Mouse (Mus musculus) ES-E14 (cell line): ENCODE data around the gene Bnc2. TPM values are rescaled to one million over a fixed set of nuclear protein-coding genes. Genes with fewer than 3 reads are reported as not detected.

Experiments used
- DNase-seq: peaks from one replicate; pipeline ENCODE4 v3.0.0-alpha.2; 2013; ENCODE audit warnings: low read depth, low spot score
- H3K27ac ChIP-seq: 2 replicates; pipeline ENCODE4 v1.5.1; 2012; ENCODE audit warnings: low read depth, mild to moderate bottlenecking, low read length, moderate library complexity, mixed read lengths; ENCODE audit not compliant: poor library complexity, insufficient read depth, severe bottlenecking
- H3K36me3 ChIP-seq: 2 replicates; pipeline ENCODE4 v1.6.1; 2012; ENCODE audit warnings: mild to moderate bottlenecking, low read length, moderate library complexity, mixed read lengths; ENCODE audit not compliant: control insufficient read depth, poor library complexity, insufficient read depth, severe bottlenecking
- H3K4me1 ChIP-seq, 2 experiments: fragments of 150-350 bp in 1 of 2; sonication (generic) in 1 of 2; 2 replicates each; pipeline ENCODE4 v1.6.1; 2012; ENCODE audit warnings: low read length in 2 of 2, mild to moderate bottlenecking in 1 of 2, mixed read lengths in 1 of 2; ENCODE audit not compliant: control insufficient read depth in 2 of 2, insufficient read depth in 2 of 2, poor library complexity in 1 of 2
- H3K4me3 ChIP-seq, 2 experiments: fragments of 150-350 bp in 1 of 2; sonication (generic) in 1 of 2; 2 replicates each; pipeline ENCODE4 v1.5.1; 2012; ENCODE audit warnings: low read length in 2 of 2, low read depth in 1 of 2, mild to moderate bottlenecking in 1 of 2, mixed read lengths in 1 of 2; ENCODE audit not compliant: insufficient read depth in 1 of 2, poor library complexity in 1 of 2, severe bottlenecking in 1 of 2
- H3K9ac ChIP-seq: 2 replicates; pipeline ENCODE4 v1.6.1; 2012; ENCODE audit warnings: low read depth, mild to moderate bottlenecking, low read length, mixed read lengths; ENCODE audit not compliant: poor library complexity, insufficient read depth, severe bottlenecking
- H3K9me3 ChIP-seq: fragments of 150-350 bp; sonication (generic); 2 replicates; pipeline ENCODE4 v1.6.1; 2012; ENCODE audit warnings: low read depth, mild to moderate bottlenecking, low read length; ENCODE audit not compliant: control insufficient read depth, insufficient read depth
- CHD2 ChIP-seq: IDR thresholded peaks from 2 replicates; pipeline ENCODE4 v1.6.1; 2014; ENCODE audit warnings: mild to moderate bottlenecking, low read depth, low read length, inconsistent platforms
- HCFC1 ChIP-seq: IDR thresholded peaks from 2 replicates; pipeline ENCODE4 v1.6.1; 2012; ENCODE audit warnings: low read length, inconsistent platforms, borderline replicate concordance; ENCODE audit not compliant: insufficient read depth
- MAFK ChIP-seq: IDR thresholded peaks from 2 replicates; pipeline ENCODE4 v1.6.1; 2014; ENCODE audit warnings: mild to moderate bottlenecking, low read depth, low read length, inconsistent platforms; ENCODE audit not compliant: insufficient read depth
- ZC3H11A ChIP-seq: IDR thresholded peaks from 2 replicates; pipeline ENCODE4 v1.6.1; 2012; ENCODE audit warnings: low read depth, mild to moderate bottlenecking, inconsistent platforms, low read length, borderline replicate concordance
- ZNF384 ChIP-seq: IDR thresholded peaks from 2 replicates; pipeline ENCODE4 v1.6.1; 2012; ENCODE audit warnings: low read depth, low read length, inconsistent platforms
- in situ Hi-C, 2 experiments: fragments of 600-800 bp; cut with MboI; formaldehyde crosslinking; loops; one replicate each; pipeline ENCODE4 v1.15.1; 2025; ENCODE audit warnings: low sequenced_read_pairs in 2 of 2, inconsistent platforms in 1 of 2; ENCODE audit not compliant: unreplicated experiment in 2 of 2
- total RNA-seq: library from RNA; depleted of rRNA; stranded (reverse); fragments of 300-350 nt; gene quantifications from 2 replicates; pipeline ENCODE4 v1.2.3, GENCODE M21; 2012

Gene Bnc2
- total RNA-seq, 1 experiment: 15.1 TPM

- TF ChIP-seq MAFK: no peak
- TF ChIP-seq ZNF384: no peak
- Histone ChIP-seq H3K9ac (no peak overlapping the region), H3K36me3 (no peaks in the 10 kb centered on the region), H3K27ac (no peak overlapping the region; the same call in 1 of the 2 replicates), H3K9me3 (no peaks in the 10 kb centered on the region), H3K4me3 (no peak overlapping the region), H3K4me1 (peaks cover 0 to 3% of the 10 kb centered on the region in 2 experiments; a peak in 1 of 4 replicates)
- in situ Hi-C loops: no loop called here
- no peak for DNase-seq
These were observed 289.9 kb downstream of the Bnc2 start for GRCm38 (mm10) chr4:84385156-84385555.

- DNase-seq: no peak
- in situ Hi-C loops: no loop called here
- no peaks in the 10 kb centered on the region for H3K9me3 ChIP-seq
- no peaks in the 10 kb centered on the region for H3K36me3 ChIP-seq
- no peak for TF ChIP-seq HCFC1
- TF ChIP-seq ZC3H11A: no peak
- TF ChIP-seq MAFK: no peak
- no peak for TF ChIP-seq ZNF384
- TF ChIP-seq CHD2: no peak
- no peak overlapping the region for H3K9ac ChIP-seq
- no peak overlapping the region for H3K4me3 ChIP-seq
- H3K27ac ChIP-seq: no peak overlapping the region
- no peaks in the 10 kb centered on the region for H3K4me1 ChIP-seq
These were observed 295.8 kb downstream of the Bnc2 start for GRCm38 (mm10) chr4:84379289-84379688.

GRCm38 (mm10) chr4:84377513-84377912 is 297.6 kb downstream of the Bnc2 start:
- Histone ChIP-seq H3K36me3 (no peaks in the 10 kb centered on the region), H3K4me3 (no peak overlapping the region), H3K27ac (no peak overlapping the region), H3K9ac (no peak overlapping the region), H3K4me1 (no peaks in the 10 kb centered on the region), H3K9me3 (no peaks in the 10 kb centered on the region)
- no peak for DNase-seq
- TF ChIP-seq ZC3H11A (no peak), ZNF384 (no peak), MAFK (no peak), HCFC1 (no peak), CHD2 (no peak)
- in situ Hi-C loops: no loop called here

GRCm38 (mm10) chr4:84362337-84362823 is 312.7 kb downstream of the Bnc2 start:
- no peak for DNase-seq
- in situ Hi-C loops: no loop called here
- no peak overlapping the region for H3K9ac ChIP-seq
- H3K4me1 ChIP-seq: peaks cover 0 to 2% of the 10 kb centered on the region in 2 experiments; a peak in 1 of 4 replicates
- no peak for TF ChIP-seq MAFK
- no peak for TF ChIP-seq CHD2
- no peak for TF ChIP-seq ZNF384
- no peaks in the 10 kb centered on the region for H3K9me3 ChIP-seq
- no peak overlapping the region for H3K27ac ChIP-seq
- no peaks in the 10 kb centered on the region; the same call in 1 of the 2 replicates for H3K36me3 ChIP-seq
- H3K4me3 ChIP-seq: no peak overlapping the region

- TF ChIP-seq ZC3H11A (no peak), ZNF384 (no peak)
- DNase-seq: no peak
- no peaks in the 10 kb centered on the region; the same call in 1 of the 2 replicates for H3K36me3 ChIP-seq
- no peak overlapping the region for H3K9ac ChIP-seq
- peaks cover 0 to 4% of the 10 kb centered on the region in 2 experiments; a peak in 1 of 4 replicates for H3K4me1 ChIP-seq
- H3K27ac ChIP-seq: no peak overlapping the region
- no peaks in the 10 kb centered on the region for H3K9me3 ChIP-seq
- H3K4me3 ChIP-seq: no peak overlapping the region
- in situ Hi-C loops: no loop called here
These were observed 313.9 kb downstream of the Bnc2 start for GRCm38 (mm10) chr4:84361165-84361564.
